Mouse (Mus musculus): ENCODE data around the gene Arid4a.
"Not testable (repeated sequence)": the region's sequence is repeated elsewhere in the genome, so short reads cannot be mapped to it uniquely, and the experiment has no call there.

Gene Arid4a

DNA sequence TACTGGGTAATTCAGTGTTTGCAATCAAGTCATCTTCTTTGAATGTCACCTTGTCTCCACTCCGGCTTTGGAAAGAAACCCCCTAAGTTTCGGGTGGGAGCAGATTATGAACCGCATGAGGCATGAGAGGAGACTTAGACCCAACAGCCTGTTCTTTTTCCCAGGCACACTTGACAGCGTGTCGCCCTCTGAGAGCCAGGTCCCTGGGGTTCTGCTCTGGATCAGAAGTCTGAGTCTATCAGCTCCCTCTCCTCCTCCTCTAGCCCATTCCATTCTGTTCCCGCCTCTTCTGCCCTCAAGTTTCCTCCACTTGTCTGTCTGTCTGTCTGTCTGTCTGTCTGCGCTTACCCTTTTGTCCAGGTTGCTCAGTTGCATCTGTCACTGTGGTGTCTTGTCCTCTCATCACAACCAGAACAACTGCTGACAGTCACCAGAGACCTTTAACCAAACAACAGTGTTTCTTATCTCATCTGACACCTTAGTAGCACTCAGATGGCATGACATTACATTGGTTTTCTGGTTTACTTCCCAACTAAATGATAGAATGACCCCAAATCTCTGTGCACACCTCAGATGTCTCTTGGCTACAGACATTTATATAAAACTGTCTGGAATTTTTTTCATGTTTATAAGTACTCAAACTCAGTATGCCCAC, 36.7 kb downstream of the Arid4a start:
- DNase-seq (ENCODE audit: extremely low spot score, low spot score): no peak

DNA sequence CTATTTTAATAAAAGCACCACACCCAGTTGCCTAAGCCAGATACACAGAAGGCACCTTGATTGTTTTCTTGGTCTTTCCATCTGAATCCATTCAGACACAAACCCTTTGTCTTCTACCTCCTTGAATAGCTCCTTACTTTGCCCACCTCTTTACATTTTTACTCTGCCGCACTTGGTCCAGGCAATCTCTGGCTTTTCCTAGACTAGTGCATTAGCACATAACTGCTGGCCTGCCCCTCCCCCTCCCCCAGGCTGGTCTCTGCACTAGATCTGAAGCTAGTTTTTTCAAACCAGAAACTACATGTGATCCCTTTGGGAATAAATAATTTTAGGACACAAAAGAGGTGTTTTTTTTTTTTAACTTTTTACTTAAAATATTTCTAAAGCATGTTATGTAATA, 37.2 kb downstream of the Arid4a start:
- no peak for DNase-seq (ENCODE audit: extremely low spot score, low spot score)

DNA sequence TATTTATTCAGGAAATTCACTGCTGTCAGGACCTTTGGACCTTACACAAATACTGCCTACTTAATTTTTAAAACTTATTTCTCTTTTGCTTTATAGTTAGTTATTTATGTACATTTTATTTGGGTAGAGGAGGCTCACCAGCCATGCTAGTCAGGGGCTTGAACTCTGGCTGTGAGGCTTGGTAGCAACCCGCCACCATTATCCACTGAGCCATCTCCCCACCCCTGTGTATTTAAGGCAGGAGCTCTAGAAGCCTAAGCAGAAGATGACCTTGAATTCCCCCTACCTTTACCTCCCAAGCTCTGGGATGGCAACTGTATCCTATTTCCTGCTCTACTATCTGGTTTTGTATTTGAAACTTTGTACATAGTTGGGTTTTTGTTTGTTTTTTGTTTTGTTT, 37.7 kb downstream of the Arid4a start:
- no peak for DNase-seq (ENCODE audit: extremely low spot score, low spot score)

DNA sequence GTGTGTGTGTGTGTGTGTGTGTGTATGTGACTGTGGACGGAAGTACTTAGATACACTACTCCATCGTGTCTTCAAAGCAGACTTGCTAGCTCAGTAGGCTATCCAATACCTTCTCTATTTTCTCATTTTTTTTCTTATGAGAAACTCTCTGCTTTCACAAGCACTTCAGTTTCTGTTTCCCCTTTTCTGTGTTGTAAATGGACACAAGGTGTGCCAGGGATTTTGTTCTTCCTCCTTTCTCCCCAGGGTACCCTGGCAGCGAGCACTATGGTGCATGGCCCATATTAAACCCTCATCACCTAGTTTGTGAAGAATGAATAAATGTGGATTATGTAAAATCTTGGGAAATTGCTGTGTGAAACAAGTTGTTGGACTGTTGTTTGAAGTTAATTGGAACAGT, 39.7 kb downstream of the Arid4a start:
- DNase-seq (ENCODE audit: extremely low spot score, low spot score): no peak

DNA sequence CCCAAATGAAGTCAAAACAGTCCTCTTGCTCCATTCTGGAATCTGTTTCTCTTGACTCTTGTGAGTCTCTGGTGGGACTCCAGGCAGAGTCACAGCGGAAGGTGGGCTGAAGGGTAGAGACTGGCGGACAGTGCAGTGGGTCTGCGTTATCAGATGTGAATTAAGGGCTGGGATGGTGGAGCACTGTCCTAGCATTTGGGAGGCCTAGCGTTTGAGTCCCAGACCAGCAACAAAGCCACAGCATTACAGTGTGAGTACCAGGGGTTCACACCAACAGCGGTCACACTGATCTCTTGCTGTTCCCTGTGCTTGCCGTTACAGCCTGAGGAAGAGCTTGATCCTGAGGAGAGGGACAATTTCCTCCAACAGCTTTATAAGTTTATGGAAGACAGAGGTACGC, 44.0 kb downstream of the Arid4a start:
- no peak for DNase-seq (ENCODE audit: extremely low spot score, low spot score)

DNA sequence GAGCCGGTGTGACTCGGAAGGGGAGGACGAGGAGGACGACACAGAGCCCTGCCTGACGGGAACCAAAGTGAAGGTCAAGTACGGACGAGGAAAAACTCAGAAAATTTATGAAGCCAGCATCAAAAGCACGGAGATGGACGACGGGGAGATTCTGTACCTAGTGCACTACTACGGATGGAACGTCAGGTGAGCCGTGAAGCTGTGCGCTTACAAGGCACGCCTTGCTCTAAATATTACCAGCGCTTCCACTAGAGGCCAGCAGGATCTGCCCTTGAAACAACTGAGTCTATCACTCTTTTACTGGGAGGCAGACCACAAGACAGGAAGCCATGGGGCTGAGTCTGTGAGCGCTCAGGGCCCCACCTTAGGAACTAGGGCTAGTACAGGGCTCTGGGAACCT, 54.1 kb downstream of the Arid4a start:
- no peak for DNase-seq (ENCODE audit: extremely low spot score, low spot score)

DNA sequence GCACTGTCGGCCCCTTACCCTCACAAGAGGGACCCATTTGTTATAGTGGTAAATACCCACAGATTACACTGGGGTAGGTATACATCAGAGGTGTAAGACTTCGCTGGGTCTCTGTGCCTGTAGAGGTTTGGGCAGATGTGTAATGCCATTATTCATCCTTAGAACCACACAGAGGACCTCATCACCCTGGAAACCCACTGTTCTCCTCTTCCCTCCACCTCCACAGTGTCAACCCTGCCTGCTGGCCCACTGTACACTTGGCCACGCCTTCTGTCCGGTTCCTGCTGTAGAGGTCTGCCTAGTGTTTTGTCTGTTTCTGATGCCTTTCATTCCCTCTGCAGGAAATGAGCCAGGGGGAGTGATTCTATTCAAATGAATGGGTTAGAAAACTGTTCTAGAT, 56.3 kb downstream of the Arid4a start:
- DNase-seq (ENCODE audit: extremely low spot score, low spot score): no peak

DNA sequence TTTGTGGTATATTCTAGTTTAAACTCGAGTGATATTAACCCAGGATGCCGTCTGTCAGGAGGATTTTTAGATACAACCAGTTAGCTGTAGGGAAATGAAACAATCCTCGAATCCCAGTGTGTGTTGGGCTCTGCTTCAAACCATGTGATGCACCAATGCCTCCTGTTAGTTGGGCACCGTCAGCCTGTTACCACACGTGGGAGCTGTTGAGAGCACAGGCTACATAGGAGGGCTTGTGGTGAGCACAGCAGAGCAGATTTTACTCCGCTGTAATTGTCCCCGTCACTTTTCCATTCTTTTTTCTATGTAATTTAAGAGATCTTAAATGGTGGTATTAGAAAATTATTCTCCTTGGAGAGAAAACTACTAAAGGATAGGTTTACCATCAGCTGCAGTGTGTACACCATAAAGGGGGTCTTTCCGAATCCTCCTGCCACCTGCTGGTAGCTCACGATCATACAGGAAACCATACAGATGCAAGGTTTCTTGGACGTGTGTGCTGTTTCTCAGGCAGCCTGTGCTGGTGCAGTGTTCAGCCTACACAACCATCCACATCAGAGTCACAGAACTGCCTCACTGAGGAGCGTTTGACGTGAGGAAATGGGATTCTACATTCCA, 57.4 kb downstream of the Arid4a start:
- DNase-seq (ENCODE audit: extremely low spot score, low spot score): no peak

DNA sequence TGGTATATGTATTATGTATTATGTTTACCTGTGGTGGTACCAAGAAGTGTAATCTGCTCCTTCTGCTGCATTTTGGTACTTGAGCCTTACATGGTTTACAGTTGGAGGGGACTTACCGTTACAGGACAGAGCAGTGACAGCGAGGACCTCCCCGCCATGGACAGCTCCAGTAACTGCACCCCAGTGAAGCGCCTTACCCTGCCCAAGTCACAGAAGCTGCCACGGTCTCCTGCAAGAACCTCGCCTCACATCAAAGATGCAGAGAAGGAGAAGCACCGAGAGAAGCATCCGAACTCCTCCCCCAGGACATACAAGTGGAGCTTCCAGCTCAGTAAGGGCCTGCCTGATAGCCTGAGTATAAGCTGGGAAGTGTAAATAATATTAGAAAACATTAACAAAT, 70.5 kb downstream of the Arid4a start:
- no peak for DNase-seq (ENCODE audit: extremely low spot score, low spot score)

DNA sequence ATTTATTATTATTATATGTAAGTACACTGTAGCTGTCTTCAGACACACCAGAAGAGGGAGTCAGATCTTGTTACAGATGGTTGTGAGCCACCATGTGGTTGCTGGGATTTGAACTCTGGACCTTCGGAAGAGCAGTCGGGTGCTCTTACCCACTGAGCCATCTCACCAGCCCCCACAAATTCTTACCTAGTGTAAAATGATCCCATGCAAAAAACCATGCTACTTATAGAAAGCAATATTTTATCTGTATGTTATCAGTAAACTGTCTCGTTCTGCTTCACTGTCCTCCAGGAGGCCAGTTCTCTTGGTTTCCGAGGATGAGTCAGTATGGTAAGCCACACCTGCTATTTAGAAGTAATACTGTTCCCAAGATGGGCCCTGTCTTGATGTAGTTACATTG, 88.5 kb downstream of the Arid4a start:
- not testable (repeated sequence) for DNase-seq (ENCODE audit: extremely low spot score, low spot score)

DNA sequence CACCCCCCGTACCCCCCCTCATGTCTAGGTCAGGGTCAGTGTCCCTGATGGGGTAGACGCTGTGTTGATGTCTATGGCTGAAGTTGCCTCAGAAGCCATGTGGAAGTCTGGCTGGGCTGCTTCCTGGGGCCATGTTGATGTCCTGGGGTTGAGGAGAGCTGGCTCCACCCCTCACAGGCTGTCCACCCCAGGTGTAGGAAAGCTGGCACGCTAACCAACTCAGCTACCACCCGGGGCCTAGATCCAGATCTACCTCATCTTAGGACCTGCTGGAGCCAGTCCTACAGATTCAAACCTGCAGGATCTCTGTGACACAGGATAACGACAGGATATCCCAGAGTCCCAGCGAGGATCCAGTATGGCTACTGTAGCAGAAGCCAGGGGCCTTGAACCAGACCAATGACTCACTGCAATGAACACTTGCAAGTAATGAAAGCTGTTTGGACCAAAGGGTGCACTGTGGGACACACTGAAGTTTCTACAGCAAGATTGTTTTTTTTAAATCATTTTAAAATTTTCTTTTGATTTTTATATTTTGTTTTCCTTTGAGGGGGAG, 91.5 kb downstream of the Arid4a start:
- DNase-seq (ENCODE audit: extremely low spot score, low spot score): no peak

DNA sequence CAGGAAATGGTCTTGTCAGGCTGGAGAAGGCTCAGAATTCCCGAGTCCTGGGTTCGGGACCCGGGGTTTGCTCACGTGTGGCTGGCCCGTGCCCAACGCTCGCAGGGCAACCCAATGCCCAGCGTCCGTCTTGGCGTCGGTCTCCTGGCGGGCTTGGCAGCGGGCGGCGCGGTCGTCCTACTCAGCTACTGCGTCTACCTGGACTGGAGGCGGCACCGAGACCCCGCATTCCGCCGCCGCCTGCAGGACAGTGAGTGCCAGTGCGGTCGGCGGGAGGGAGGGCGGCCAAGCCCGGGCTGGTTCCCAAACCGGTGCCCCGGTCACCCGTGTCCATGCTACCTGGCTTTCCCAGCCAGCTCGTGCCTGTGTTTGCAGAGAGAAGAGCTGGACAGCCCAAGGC, 95.5 kb downstream of the Arid4a start, which contains the start of gene Tomm20l:
Tomm20l (plus strand) TSS at position 98 of the 400 bp plus-strand sequence.
- DNase-seq (ENCODE audit: extremely low spot score, low spot score): peak; percentile 45

DNA sequence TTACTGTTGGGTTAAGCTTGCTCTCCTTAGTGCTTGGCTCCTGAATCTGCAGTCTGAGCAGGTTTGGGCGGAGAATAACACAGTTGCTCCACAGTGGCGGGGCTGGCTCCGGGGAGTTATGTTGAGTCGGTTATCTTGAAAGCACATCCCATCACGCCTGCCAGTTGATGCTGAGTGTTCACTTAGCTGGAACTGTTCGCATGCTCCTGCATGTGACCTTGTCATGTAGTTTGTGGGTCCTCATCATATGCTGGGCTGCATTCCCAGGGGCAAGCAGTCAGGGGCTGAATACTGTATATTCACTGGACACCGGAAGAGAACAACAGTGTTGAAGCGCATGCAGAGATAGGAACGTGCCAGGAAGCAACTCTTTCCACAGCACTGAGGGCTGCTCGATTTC, 97.3 kb downstream of the Arid4a start:
- DNase-seq (ENCODE audit: extremely low spot score, low spot score): no peak

DNA sequence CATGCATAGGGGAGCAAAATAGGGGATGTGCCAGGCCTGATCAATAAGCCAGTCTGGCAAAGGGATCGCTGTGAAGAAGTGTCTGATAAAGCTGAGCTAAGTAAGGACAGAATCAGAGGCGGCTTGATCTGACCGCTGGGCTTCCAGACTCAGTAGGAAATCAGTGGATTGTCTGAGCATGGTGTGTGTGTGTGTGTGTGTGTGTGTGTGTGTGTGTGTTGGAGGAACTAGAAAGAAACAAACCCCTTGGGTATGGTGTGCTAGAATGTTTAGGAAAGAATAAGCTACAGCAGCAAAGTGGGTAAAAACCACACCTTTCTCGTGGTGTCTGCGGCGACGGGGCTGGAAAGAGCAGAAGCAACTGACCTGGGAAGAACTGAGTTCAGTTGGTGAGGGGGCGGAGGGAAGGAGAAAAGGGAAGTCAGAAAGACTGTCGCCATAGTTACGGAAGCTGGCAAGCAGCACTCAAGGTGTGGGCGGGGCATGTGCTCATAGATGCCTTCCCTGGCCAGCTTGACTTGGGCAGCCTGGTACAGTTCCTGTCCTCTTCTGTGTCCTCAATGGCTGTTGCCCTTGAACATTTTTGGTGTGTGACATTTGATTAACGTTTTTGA, 98.0 kb downstream of the Arid4a start:
- DNase-seq (ENCODE audit: extremely low spot score, low spot score): no peak

DNA sequence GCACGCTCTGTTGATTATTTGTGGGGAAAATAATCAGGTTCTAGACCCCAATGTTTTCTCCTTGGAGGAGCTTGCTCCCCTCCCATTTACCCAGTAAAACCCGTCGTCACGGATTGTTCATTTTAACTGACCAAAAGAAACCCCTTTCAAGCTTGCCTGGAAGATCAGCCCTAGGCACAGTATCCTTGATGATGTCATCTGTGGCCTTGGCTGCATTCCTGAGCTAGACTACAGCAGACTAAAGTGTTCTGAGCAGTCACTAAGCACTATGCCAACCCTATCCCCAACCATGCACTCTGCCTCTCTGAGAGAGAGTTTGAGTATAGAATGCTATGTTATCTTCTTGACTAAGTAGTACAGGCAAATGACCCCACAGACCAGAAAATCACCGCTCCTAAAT, 100.6 kb downstream of the Arid4a start:
- DNase-seq (ENCODE audit: extremely low spot score, low spot score): no peak

DNA sequence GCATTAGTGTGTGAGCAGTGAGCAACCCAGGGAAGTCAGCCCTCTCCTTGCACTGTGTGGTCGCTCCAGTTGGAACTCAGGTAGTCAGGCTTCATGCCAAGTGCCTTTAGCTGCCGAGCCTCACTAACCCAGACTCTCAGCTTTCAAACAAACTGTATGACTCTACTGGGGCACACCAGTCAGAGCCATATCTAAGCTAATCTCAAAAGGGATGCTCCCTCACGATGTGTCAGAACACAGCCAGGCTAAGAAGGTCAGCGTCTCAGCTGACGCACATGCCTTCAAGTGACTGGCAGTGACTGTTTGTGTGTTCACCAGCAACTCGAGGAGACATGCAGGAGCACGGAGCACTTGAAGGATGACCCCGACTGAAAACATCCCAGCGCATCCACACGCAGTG, 106.9 kb downstream of the Arid4a start:
- no peak for DNase-seq (ENCODE audit: extremely low spot score, low spot score)

DNA sequence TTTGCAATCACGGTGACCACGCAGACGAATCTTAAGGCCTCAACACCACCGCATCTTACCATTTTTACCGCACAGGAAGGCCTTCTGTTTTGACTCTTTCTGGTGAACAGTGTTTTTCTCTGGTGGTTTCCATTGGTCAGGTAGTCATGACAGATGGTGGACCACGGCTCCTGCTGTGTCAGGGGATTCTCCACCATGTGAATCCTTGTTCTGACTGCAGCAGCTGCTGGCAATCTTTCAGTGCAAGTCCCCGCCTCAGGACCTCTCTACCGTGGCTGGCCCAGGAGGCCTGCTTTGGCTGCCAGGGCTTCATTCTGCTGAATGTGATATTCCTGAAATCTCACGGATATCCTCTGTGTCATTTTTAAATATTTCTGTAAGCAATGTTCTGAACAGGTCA, 107.5 kb downstream of the Arid4a start:
- no peak for DNase-seq (ENCODE audit: extremely low spot score, low spot score)

DNA sequence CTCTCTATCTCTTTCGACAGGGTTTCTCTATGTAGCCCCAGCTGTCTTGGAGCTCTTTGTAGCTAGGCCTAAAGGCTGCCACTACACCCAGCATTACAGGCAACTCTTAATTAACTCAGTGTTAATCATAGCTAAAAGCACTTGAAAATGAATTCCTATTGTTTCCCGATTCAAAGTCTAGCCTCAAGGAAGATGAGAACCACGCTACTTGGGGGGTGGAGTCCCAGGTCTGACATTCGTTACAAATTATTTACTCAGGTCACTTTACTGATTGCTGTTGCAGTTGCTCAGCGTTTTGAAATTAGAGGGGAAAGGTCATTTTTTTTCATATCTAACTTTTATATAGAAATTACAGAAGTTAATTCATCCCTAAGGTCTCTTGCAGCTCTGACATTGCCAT, 119.8 kb downstream of the Arid4a start:
- DNase-seq (ENCODE audit: extremely low spot score, low spot score): no peak

DNA sequence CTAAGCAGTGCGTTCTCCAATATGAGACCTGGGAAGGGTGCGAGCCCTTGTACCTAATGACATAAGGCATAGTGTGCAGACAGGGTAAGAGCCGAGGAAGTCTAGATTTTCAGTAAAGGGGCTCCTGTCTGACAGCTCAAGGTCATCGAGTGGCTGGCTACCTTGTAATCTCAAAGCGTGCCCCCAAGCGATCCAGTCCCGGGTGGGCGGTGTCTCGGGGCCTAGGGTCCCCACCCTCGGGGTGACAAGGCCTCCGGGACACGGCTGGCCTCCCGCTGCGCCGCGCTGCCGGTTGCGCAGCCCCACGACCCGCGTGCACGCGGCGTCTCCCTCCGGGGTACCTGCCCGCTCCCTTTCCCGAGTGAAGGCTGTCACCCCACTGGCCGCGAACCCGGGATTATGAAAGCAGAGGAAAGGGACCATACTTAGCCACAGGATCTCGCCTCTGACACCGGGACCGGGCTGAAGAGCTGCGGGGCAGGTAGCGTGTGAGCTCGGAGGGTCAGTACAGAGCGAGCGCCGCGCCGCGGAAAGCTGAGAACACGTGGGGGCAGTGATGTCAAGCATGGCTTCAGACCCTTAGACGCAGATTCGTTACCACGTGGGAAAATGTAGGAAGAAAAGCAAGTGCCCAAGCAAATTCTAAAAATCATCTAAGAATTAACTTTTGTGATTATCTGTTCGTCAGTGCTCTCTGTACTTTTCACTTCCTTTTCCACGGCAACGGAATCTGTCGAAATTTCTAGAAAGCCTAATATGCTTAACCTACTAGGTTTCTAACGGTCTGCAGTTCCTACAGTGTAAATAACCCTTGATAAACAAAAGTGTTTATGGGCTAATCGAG, 120.6 kb downstream of the Arid4a start, which contains the start of the genes Timm9 and 2700049A03Rik:
Timm9 (minus strand) TSS at position 555 of the 844 bp plus-strand sequence.
2700049A03Rik (plus strand) TSS at position 719 of the 844 bp plus-strand sequence.
- peak; percentile 79 for DNase-seq (ENCODE audit: extremely low spot score, low spot score)

DNA sequence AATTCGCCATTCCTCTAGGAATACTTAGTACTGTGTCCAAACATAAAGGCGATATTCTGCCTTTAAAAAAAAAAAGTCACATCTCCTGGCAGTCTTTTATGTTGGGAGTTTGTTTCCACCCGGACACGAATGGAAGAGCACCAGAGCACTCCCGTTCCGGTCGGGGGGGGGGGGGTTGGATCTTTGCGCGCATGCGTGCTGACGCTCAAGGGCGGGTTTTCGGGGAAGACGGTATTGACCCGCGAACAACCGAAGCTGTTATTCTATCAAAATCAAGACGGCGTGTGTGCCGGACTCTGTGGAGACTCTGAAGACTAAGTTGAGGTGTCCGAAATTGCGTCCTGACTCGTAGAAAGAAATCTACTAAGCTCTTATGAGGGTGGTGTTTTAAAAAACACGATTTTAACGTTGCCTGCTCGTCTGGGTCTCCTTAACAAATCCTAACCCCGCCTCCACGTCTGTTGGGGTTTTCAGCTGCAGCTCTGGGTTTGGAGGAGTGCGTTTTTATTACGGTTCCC, 121.2 kb downstream of the Arid4a start:
- peak; percentile 92 for DNase-seq (ENCODE audit: extremely low spot score, low spot score)

DNA sequence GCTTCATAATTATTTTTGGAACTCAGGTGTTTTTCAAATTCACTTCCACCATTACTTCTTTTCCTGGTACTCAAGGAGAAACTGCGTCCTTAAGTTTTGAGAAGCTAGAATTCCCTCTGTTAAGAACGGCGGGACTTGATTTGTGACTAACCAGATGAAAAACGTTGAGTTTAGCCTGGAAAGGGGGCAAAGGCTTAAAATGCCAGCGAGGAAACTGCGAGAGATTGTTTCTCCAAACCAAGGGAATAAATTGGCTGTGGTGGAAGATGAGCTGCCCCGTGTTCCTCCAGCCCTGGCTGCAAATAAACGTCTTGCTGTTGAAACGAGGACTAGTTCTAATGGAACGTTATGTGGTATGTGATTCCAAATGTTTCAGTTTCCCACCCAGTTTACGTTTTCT, 121.9 kb downstream of the Arid4a start:
- no peak for DNase-seq (ENCODE audit: extremely low spot score, low spot score)
